Mouse (Mus musculus): ENCODE measurements around the gene Tex50. TPM values are rescaled to one million over a fixed set of nuclear protein-coding genes. Genes with fewer than 3 reads are reported as not detected.

Gene Tex50
- polyA plus RNA-seq, 1 experiment: not detected

GRCm38 (mm10) chr1:161122661-161123418 lies 36.3 kb downstream of the Tex50 start:
- WGBS: 60% methylated on average over 10 of the region's 10 CpGs
- Histone ChIP-seq H3K27ac (ENCODE audit: insufficient read depth, low read depth, low read length) (peak overlapping the region; percentile 95), H3K4me3 (ENCODE audit: insufficient read depth, low read depth, low read length) (no peak overlapping the region), H3K27me3 (replicated peaks; ENCODE audit: control insufficient read depth, insufficient read depth, low read length) (no peaks in the 10 kb centered on the region), H3K36me3 (ENCODE audit: control insufficient read depth, insufficient read depth, low read length) (no peaks in the 10 kb centered on the region), H3K4me1 (ENCODE audit: control insufficient read depth, insufficient read depth, low read length) (peaks cover 10% of the 10 kb centered on the region; the same call in 1 of the 2 replicates)
- TF ChIP-seq CTCF (conservative IDR thresholded peaks at IDR 0.05; ENCODE audit: insufficient read depth, insufficient read length, low read depth, low read length) (no peak), POLR2A (IDR thresholded peaks at IDR 0.05; ENCODE audit: low read depth, low read length) (no peak)
- DNase-seq: peak; percentile 82

- TF ChIP-seq POLR2A (IDR thresholded peaks at IDR 0.05; ENCODE audit: low read depth, low read length) (no peak), CTCF (conservative IDR thresholded peaks at IDR 0.05; ENCODE audit: insufficient read depth, insufficient read length, low read depth, low read length) (no peak)
- H3K36me3 ChIP-seq (ENCODE audit: control insufficient read depth, insufficient read depth, low read length): no peaks in the 10 kb centered on the region
- H3K4me1 ChIP-seq (ENCODE audit: control insufficient read depth, insufficient read depth, low read length): peaks cover 8% of the 10 kb centered on the region
- DNase-seq: peak; percentile 51
- peak overlapping the region; percentile 31; the same call in 1 of the 2 replicates for H3K27ac ChIP-seq (ENCODE audit: insufficient read depth, low read depth, low read length)
- no peaks in the 10 kb centered on the region for H3K27me3 ChIP-seq (replicated peaks; ENCODE audit: control insufficient read depth, insufficient read depth, low read length)
- no peak overlapping the region for H3K4me3 ChIP-seq (ENCODE audit: insufficient read depth, low read depth, low read length)
Observed at GRCm38 (mm10) chr1:161114591-161114990, 44.5 kb downstream of the Tex50 start.

- Histone ChIP-seq H3K4me1 (ENCODE audit: control insufficient read depth, insufficient read depth, low read length) (no peaks in the 10 kb centered on the region), H3K27me3 (replicated peaks; ENCODE audit: control insufficient read depth, insufficient read depth, low read length) (no peaks in the 10 kb centered on the region), H3K36me3 (ENCODE audit: control insufficient read depth, insufficient read depth, low read length) (peaks cover 2% of the 10 kb centered on the region; the same call in 1 of the 2 replicates), H3K4me3 (ENCODE audit: insufficient read depth, low read depth, low read length) (no peak overlapping the region), H3K27ac (ENCODE audit: insufficient read depth, low read depth, low read length) (no peak overlapping the region)
- peak; percentile 68 for DNase-seq
- WGBS: 68% methylated on average over 8 of the region's 8 CpGs
- TF ChIP-seq POLR2A (IDR thresholded peaks at IDR 0.05; ENCODE audit: low read depth, low read length): no peak
- no peak for TF ChIP-seq CTCF (conservative IDR thresholded peaks at IDR 0.05; ENCODE audit: insufficient read depth, insufficient read length, low read depth, low read length)
Observed at GRCm38 (mm10) chr1:161109216-161109615, 49.9 kb downstream of the Tex50 start.

Other genes starting within 250 kb of the Tex50 start
- 2.3 and 3.3 TPM in 2 replicates for gene Serpinc1, start 180.7 kb downstream of the Tex50 start, polyA plus RNA-seq (2012; rRNA removed)
- gene Zbtb37, start 124.5 kb downstream of the Tex50 start, polyA plus RNA-seq (2012; rRNA removed): 1.7 and 1.8 TPM in 2 replicates
- gene Dars2, start 88.7 kb downstream of the Tex50 start, polyA plus RNA-seq (2012; rRNA removed): 17.9 and 19.1 TPM in 2 replicates
- 1.2 and 1.6 TPM in 2 replicates for gene Cenpl, start 88.6 kb downstream of the Tex50 start, polyA plus RNA-seq (2012; rRNA removed)
- gene Klhl20, start 27.8 kb downstream of the Tex50 start, polyA plus RNA-seq (2012; rRNA removed): 7.2 and 7.9 TPM in 2 replicates
- gene Ankrd45, start 16.6 kb downstream of the Tex50 start, polyA plus RNA-seq (2012; rRNA removed): 1.2 and 1.5 TPM in 2 replicates
- 116 and 186 TPM in 2 replicates for gene Prdx6, start 91.9 kb upstream of the Tex50 start, polyA plus RNA-seq (2012; rRNA removed)
- not detected in 2 replicates for gene Tnfsf4, start 236.1 kb upstream of the Tex50 start, polyA plus RNA-seq (2012; rRNA removed)

All from kidney, adult 2 months (tissue).